Mouse (Mus musculus) gastrocnemius, adult 2 months (tissue): ENCODE measurements around the gene Adgre5. TPM values are rescaled to one million over a fixed set of nuclear protein-coding genes. Genes with fewer than 3 reads are reported as not detected.

Experiments
- DNase-seq: peaks from one replicate; pipeline ENCODE4 v3.0.0; 2022
- H3K27ac ChIP-seq: fragments of 200-600 bp; 2 replicates; pipeline ENCODE4 v1.8.1; 2022; ENCODE audit warnings: mild to moderate bottlenecking
- H3K4me3 ChIP-seq: fragments of 200-600 bp; 2 replicates; pipeline ENCODE4 v1.8.1; 2022; ENCODE audit warnings: mild to moderate bottlenecking, moderate library complexity
- CTCF ChIP-seq: fragments of 200-600 bp; IDR thresholded peaks from 2 replicates; pipeline ENCODE4 v1.8.1; 2022; ENCODE audit warnings: antibody characterized with exemption, mild to moderate bottlenecking, moderate library complexity
- intact Hi-C: fragments of 180-260 bp; cut with DNase I; formaldehyde crosslinking; loops from one replicate; pipeline ENCODE4 v1.15.1; 2025
- total RNA-seq, 2 experiments: library from RNA; stranded (reverse); gene quantifications; 2 replicates each; pipeline ENCODE4 v1.2.3; 2021

Gene Adgre5
- total RNA-seq, 2 experiments from 2014 or later = 16.3 to 27.7 TPM

GRCm38 (mm10) chr8:83769720-83770119 lies 28.6 kb upstream of the Adgre5 start:
- TF ChIP-seq CTCF = no peak
- intact Hi-C loops = no loop called here
- Histone ChIP-seq H3K4me3 (no peak overlapping the region), H3K27ac (no peak overlapping the region)
- DNase-seq = no peak

- no peak overlapping the region for H3K27ac ChIP-seq
Observed at GRCm38 (mm10) chr8:83768526-83768925, 27.4 kb upstream of the Adgre5 start.

GRCm38 (mm10) chr8:83767442-83767841 lies 26.3 kb upstream of the Adgre5 start:
- no peak for DNase-seq
- Histone ChIP-seq H3K27ac (no peak overlapping the region), H3K4me3 (no peak overlapping the region)
- no peak for TF ChIP-seq CTCF
- intact Hi-C loops = no loop called here

More at GRCm38 (mm10) chr8:83768526-83768925, 27.4 kb upstream of the Adgre5 start:
- no peak for TF ChIP-seq CTCF
- DNase-seq = no peak
- intact Hi-C loops = no loop called here
- H3K4me3 ChIP-seq = no peak overlapping the region

GRCm38 (mm10) chr8:83765663-83766062 lies 24.5 kb upstream of the Adgre5 start:
- H3K4me3 ChIP-seq = no peak overlapping the region
- intact Hi-C loops = no loop called here
- no peak for DNase-seq
- no peak overlapping the region for H3K27ac ChIP-seq
- no peak for TF ChIP-seq CTCF

- DNase-seq = no peak
- intact Hi-C loops = no loop called here
- TF ChIP-seq CTCF = no peak
Observed at GRCm38 (mm10) chr8:83764717-83765116, 23.6 kb upstream of the Adgre5 start.

GRCm38 (mm10) chr8:83764116-83764515 lies 23.0 kb upstream of the Adgre5 start:
- DNase-seq = no peak
- intact Hi-C loops = no loop called here
- no peak for TF ChIP-seq CTCF
- Histone ChIP-seq H3K4me3 (no peak overlapping the region), H3K27ac (no peak overlapping the region)

More at GRCm38 (mm10) chr8:83764717-83765116, 23.6 kb upstream of the Adgre5 start:
- H3K27ac ChIP-seq = no peak overlapping the region
- no peak overlapping the region for H3K4me3 ChIP-seq

GRCm38 (mm10) chr8:83759231-83759759 lies 18.2 kb upstream of the Adgre5 start:
- H3K4me3 ChIP-seq = no peak overlapping the region
- TF ChIP-seq CTCF = no peak
- H3K27ac ChIP-seq = no peak overlapping the region; the same call in 1 of the 2 replicates
- no peak for DNase-seq
- intact Hi-C loops = no loop called here

GRCm38 (mm10) chr8:83758298-83758697 lies 17.2 kb upstream of the Adgre5 start:
- DNase-seq = no peak
- TF ChIP-seq CTCF = no peak
- intact Hi-C loops = no loop called here
- H3K27ac ChIP-seq = no peak overlapping the region
- H3K4me3 ChIP-seq = no peak overlapping the region

GRCm38 (mm10) chr8:83757084-83757607 lies 16.0 kb upstream of the Adgre5 start:
- Histone ChIP-seq H3K27ac (no peak overlapping the region), H3K4me3 (no peak overlapping the region)
- intact Hi-C loops = no loop called here
- DNase-seq = no peak
- TF ChIP-seq CTCF = no peak

GRCm38 (mm10) chr8:83756273-83756672 lies 15.1 kb upstream of the Adgre5 start:
- no peak overlapping the region for H3K4me3 ChIP-seq
- DNase-seq = no peak
- TF ChIP-seq CTCF = peak; percentile 58
- H3K27ac ChIP-seq = no peak overlapping the region
- intact Hi-C loops = no loop called here

- Histone ChIP-seq H3K4me3 (no peak overlapping the region), H3K27ac (no peak overlapping the region)
- no peak for TF ChIP-seq CTCF
- no peak for DNase-seq
- intact Hi-C loops = no loop called here
Observed at GRCm38 (mm10) chr8:83754149-83754548, 13.0 kb upstream of the Adgre5 start.

- H3K27ac ChIP-seq = peak overlapping the region; percentile 91
- intact Hi-C loops = no loop called here
Observed at GRCm38 (mm10) chr8:83749265-83749664, 8.1 kb upstream of the Adgre5 start.

GRCm38 (mm10) chr8:83748708-83749107 lies 7.6 kb upstream of the Adgre5 start:
- peak overlapping the region; percentile 91 for H3K27ac ChIP-seq
- peak overlapping the region; percentile 78 for H3K4me3 ChIP-seq
- intact Hi-C loops = no loop called here
- DNase-seq = peak; percentile 73
- TF ChIP-seq CTCF = no peak

More at GRCm38 (mm10) chr8:83749265-83749664, 8.1 kb upstream of the Adgre5 start:
- H3K4me3 ChIP-seq = no peak overlapping the region
- TF ChIP-seq CTCF = no peak
- DNase-seq = no peak
